20 mouse cellular contexts compared by ENCODE assay signal in the genomic region with DNA sequence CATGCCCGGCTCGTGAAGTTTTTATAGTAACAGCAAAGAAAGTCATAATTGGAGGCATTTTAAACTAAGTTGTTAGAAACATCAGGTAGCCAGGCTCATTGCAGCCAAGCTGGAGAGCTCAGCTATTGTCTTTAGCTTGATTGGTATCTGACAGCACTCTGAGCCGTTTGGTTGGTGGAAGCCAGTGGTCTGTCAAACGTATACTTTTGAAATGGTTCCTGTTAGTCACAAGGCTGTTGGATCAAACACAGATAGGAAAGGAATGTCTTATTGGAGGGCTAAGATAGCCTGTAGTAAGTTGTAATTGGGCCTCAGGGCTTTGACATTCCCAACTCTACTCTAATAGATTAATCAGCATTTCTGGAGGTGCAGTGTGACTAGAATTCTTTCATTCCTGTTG.
"Had no signal": no experiment of that assay in that cellular context is flagged by ENCODE, and none has a peak within 500 bp of the region (broad histone marks: within the 10 kb centered on the region; RNA-seq: fewer than 3 reads in every experiment).

No protein-coding gene starts in this region.

- H3K27me3 ChIP-seq: limb, embryonic 12.5 days; limb, embryonic 15.5 days; lung, embryonic 15.5 days; megakaryocyte, embryonic 14.5 days; midbrain, embryonic 13.5 days; neural tube, embryonic 13.5 days had no signal

- H3K4me2 ChIP-seq: limb, embryonic 12.5 days; limb, embryonic 15.5 days; lung, embryonic 15.5 days; midbrain, embryonic 13.5 days; neural tube, embryonic 13.5 days had no signal

- DNase-seq: kidney, adult 2 months; kidney, postnatal 25 days; layer of hippocampus, postnatal 36 days; left cerebral cortex, postnatal 4 days; lung, adult 18-20 months; lung, postnatal 10 days; lung, postnatal 36 days; thymus, adult 18-20 months; thymus, postnatal 36 days had no signal

- H3K36me3 ChIP-seq: lung, embryonic 15.5 days; midbrain, embryonic 13.5 days; neural tube, embryonic 13.5 days had no signal

- ATAC-seq: intestine, embryonic 16.5 days; midbrain, embryonic 13.5 days; midbrain, embryonic 16.5 days had no signal

- H3K9ac ChIP-seq: limb, embryonic 12.5 days; limb, embryonic 15.5 days; lung, embryonic 15.5 days; midbrain, embryonic 13.5 days; neural tube, embryonic 13.5 days had no signal

- H3K9me3 ChIP-seq: limb, embryonic 12.5 days; limb, embryonic 15.5 days; lung, embryonic 15.5 days; megakaryocyte, embryonic 14.5 days; midbrain, embryonic 10.5 days; midbrain, embryonic 13.5 days; neural tube, embryonic 13.5 days had no signal

- H3K4me3 ChIP-seq: limb, embryonic 12.5 days; limb, embryonic 15.5 days; lung, embryonic 15.5 days; midbrain, embryonic 10.5 days; midbrain, embryonic 13.5 days; myocyte; neural tube, embryonic 13.5 days had no signal

- H3K27ac ChIP-seq: kidney, postnatal 0 days; limb, embryonic 12.5 days; limb, embryonic 15.5 days; lung, embryonic 15.5 days; midbrain, embryonic 10.5 days; midbrain, embryonic 13.5 days; neural tube, embryonic 13.5 days had no signal
